Mouse (Mus musculus): ENCODE measurements around the gene Fst. TPM values are rescaled to one million over a fixed set of nuclear protein-coding genes. Genes with fewer than 3 reads are reported as not detected.

Gene Fst
- polyA plus RNA-seq, 1 experiment = 4.4 TPM

DNA sequence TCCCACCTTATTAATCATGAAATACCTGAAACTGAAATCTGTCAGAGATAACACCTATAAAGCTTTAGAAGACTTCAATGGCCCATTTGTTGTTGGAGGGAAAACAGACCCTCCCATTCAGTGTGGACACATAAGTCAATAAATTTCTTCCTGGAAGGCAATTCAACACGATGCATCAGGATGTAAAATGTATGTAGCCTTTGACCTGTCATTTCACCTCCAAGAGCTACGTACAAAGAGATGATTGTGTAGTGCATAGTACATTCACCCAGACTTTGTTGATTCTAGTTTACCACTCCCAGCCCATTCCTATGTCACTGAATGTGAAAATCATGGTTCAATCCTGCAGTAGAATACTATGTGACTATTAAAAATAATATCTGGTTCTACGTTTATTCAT, 39.4 kb downstream of the Fst start:
- WGBS = 28% methylated on average over 3 of the region's 3 CpGs
- no peaks in the 10 kb centered on the region for H3K36me3 ChIP-seq (ENCODE audit: control insufficient read depth, insufficient read depth, low read length)
- H3K27me3 ChIP-seq (ENCODE audit: control insufficient read depth, insufficient read depth, low read length) = no peaks in the 10 kb centered on the region
- no peak overlapping the region for H3K4me3 ChIP-seq (ENCODE audit: low read depth, low read length)
- H3K4me1 ChIP-seq (ENCODE audit: control insufficient read depth, insufficient read depth, insufficient read length, low read length) = no peaks in the 10 kb centered on the region
- no peak for TF ChIP-seq CTCF (IDR thresholded peaks at IDR 0.05; ENCODE audit: extremely low read depth, insufficient read length, insufficient replicate concordance, low read depth, low read length)
- TF ChIP-seq POLR2A (IDR thresholded peaks at IDR 0.05; ENCODE audit: low read depth, low read length) = no peak
- H3K27ac ChIP-seq (ENCODE audit: insufficient read depth, low read depth, low read length) = no peak overlapping the region

DNA sequence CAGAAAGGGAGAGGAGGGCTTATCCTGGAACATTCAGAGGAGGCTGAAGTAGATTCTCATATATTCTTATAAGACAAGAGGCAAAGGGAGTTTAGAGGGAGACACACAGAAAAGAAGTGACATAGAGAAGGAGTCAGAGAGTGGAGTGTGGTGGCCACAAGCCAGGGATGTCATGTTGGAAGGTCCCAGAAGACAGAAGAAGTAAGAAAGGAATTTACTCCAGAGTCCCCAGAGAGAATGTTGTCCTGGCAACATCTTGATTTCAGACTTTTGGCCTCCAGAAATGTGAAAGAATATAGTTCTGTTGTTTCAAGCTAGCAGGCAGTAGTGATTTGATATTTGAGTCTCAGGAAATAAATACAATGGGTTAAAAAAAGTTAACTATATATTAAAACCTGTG, 46.4 kb downstream of the Fst start:
- H3K4me1 ChIP-seq (ENCODE audit: control insufficient read depth, insufficient read depth, insufficient read length, low read length) = no peaks in the 10 kb centered on the region
- no peaks in the 10 kb centered on the region for H3K27me3 ChIP-seq (ENCODE audit: control insufficient read depth, insufficient read depth, low read length)
- H3K4me3 ChIP-seq (ENCODE audit: low read depth, low read length) = no peak overlapping the region
- TF ChIP-seq POLR2A (IDR thresholded peaks at IDR 0.05; ENCODE audit: low read depth, low read length) = no peak
- no peak for TF ChIP-seq CTCF (IDR thresholded peaks at IDR 0.05; ENCODE audit: extremely low read depth, insufficient read length, insufficient replicate concordance, low read depth, low read length)
- H3K27ac ChIP-seq (ENCODE audit: insufficient read depth, low read depth, low read length) = no peak overlapping the region
- no peaks in the 10 kb centered on the region for H3K36me3 ChIP-seq (ENCODE audit: control insufficient read depth, insufficient read depth, low read length)

DNA sequence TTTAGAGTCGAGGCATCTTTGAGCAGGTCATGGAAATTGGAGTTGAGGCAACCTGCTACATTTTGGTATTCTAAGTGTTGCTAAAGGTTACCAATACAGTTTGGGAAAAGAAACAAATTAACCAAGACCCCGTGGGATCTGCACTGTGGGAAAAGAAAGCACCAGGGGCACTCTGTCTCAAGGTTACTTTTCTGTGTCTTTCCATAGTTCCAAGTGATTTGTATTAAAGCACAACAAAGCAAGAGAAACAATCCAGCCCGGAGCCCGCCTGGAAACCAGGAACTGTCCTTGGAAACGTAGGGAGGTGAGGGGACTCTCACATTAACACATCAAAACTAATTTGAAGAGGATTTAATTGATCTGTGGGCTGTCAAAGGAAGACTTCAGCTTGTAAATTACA, 51.9 kb downstream of the Fst start:
- H3K27me3 ChIP-seq (ENCODE audit: control insufficient read depth, insufficient read depth, low read length) = no peaks in the 10 kb centered on the region
- H3K4me3 ChIP-seq (ENCODE audit: low read depth, low read length) = no peak overlapping the region
- no peak overlapping the region for H3K27ac ChIP-seq (ENCODE audit: insufficient read depth, low read depth, low read length)
- no peak for TF ChIP-seq CTCF (IDR thresholded peaks at IDR 0.05; ENCODE audit: extremely low read depth, insufficient read length, insufficient replicate concordance, low read depth, low read length)
- TF ChIP-seq POLR2A (IDR thresholded peaks at IDR 0.05; ENCODE audit: low read depth, low read length) = no peak
- no peaks in the 10 kb centered on the region for H3K36me3 ChIP-seq (ENCODE audit: control insufficient read depth, insufficient read depth, low read length)
- WGBS = 51% methylated on average over 5 of the region's 5 CpGs
- H3K4me1 ChIP-seq (ENCODE audit: control insufficient read depth, insufficient read depth, insufficient read length, low read length) = no peaks in the 10 kb centered on the region

DNA sequence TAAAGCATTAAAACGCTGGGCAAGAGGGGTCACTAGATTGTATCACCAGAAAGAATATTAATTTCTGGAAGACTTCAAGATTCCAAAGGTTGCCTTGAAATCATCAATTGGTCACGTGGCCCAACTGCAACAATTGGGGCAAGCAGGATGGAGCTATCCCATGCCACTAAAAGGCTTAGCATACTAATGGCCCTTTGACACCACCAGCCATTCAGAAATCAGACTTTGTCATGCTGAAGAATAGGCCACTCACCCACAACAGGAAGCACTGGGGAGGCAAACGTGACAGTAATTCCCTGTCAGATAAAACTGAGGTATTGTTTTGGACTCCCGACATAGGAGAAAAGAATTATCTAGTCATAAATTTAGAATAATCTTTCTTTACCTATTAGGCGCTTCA, 52.3 kb downstream of the Fst start:
- H3K4me3 ChIP-seq (ENCODE audit: low read depth, low read length) = no peak overlapping the region
- no peak for TF ChIP-seq POLR2A (IDR thresholded peaks at IDR 0.05; ENCODE audit: low read depth, low read length)
- TF ChIP-seq CTCF (IDR thresholded peaks at IDR 0.05; ENCODE audit: extremely low read depth, insufficient read length, insufficient replicate concordance, low read depth, low read length) = no peak
- no peak overlapping the region for H3K27ac ChIP-seq (ENCODE audit: insufficient read depth, low read depth, low read length)
- WGBS = 28% methylated on average over 5 of the region's 5 CpGs
- no peaks in the 10 kb centered on the region for H3K36me3 ChIP-seq (ENCODE audit: control insufficient read depth, insufficient read depth, low read length)
- no peaks in the 10 kb centered on the region for H3K27me3 ChIP-seq (ENCODE audit: control insufficient read depth, insufficient read depth, low read length)
- H3K4me1 ChIP-seq (ENCODE audit: control insufficient read depth, insufficient read depth, insufficient read length, low read length) = no peaks in the 10 kb centered on the region

DNA sequence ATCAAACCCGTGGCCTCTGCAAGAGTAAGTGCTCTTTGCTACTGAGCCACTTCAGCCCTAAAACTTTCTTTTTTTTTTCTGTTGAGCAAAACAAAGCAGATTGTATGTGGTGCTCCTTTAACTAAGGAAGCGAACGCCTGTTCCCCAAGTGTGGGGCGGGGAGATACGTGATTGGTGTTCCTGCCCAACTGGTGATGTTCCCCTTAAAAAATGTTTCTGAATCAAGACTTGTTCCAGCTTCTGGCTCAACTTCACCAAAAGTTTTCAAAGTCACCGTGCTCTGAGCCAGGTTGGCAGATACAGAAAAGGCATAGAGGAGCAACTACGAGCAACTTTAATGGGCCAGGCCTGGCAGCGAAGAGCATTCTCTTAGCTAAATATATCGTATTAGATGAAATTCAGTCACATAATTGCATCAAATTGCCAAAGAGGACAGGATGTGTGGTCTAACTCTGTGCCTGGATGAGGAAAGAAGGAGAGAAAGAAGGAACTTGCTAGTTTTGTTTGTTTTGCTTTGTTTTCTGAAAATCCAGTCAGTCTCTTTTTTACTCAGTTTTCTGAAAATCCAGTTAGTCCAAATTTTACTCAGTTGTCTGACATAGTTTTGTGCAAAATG, 53.5 kb downstream of the Fst start:
- TF ChIP-seq POLR2A (IDR thresholded peaks at IDR 0.05; ENCODE audit: low read depth, low read length) = no peak
- TF ChIP-seq CTCF (IDR thresholded peaks at IDR 0.05; ENCODE audit: extremely low read depth, insufficient read length, insufficient replicate concordance, low read depth, low read length) = no peak
- no peaks in the 10 kb centered on the region for H3K36me3 ChIP-seq (ENCODE audit: control insufficient read depth, insufficient read depth, low read length)
- H3K27me3 ChIP-seq (ENCODE audit: control insufficient read depth, insufficient read depth, low read length) = no peaks in the 10 kb centered on the region
- H3K4me1 ChIP-seq (ENCODE audit: control insufficient read depth, insufficient read depth, insufficient read length, low read length) = no peaks in the 10 kb centered on the region
- WGBS = 89% methylated on average over 9 of the region's 9 CpGs
- no peak overlapping the region for H3K27ac ChIP-seq (ENCODE audit: insufficient read depth, low read depth, low read length)
- no peak overlapping the region for H3K4me3 ChIP-seq (ENCODE audit: low read depth, low read length)

Other genes with a start within 250 kb of the Fst start
- gene Ndufs4, start 70.7 kb downstream of the Fst start, polyA plus RNA-seq (2012; rRNA removed) = 25.3 and 25.9 TPM in 2 replicates

Measured in small intestine, adult 2 months (tissue).